Mouse (Mus musculus) A20 (cell line): ENCODE data around the gene Bach2.

Experiments used
- DNase-seq: peaks from one replicate; pipeline ENCODE4 v3.0.0-alpha.2; 2011; ENCODE audit warnings: low read depth, low spot score

The Bach2 gene

GRCm38 (mm10) chr4:32225191-32225590 lies 13.4 kb upstream of the Bach2 start:
- no peak for DNase-seq

GRCm38 (mm10) chr4:32227970-32228557 lies 10.5 kb upstream of the Bach2 start:
- DNase-seq = no peak

- DNase-seq = peak; percentile 84
Measured at GRCm38 (mm10) chr4:32229266-32229665, 9.3 kb upstream of the Bach2 start.

- DNase-seq = peak; percentile 83
Measured at GRCm38 (mm10) chr4:32231258-32232055, 7.1 kb upstream of the Bach2 start.

- no peak for DNase-seq
Measured at GRCm38 (mm10) chr4:32235920-32236705, 2.5 kb upstream of the Bach2 start.

GRCm38 (mm10) chr4:32238921-32239748 lies 531 bp downstream of the Bach2 start:
- peak; percentile 84 for DNase-seq

GRCm38 (mm10) chr4:32239749-32240131 lies 1.1 kb downstream of the Bach2 start:
- peak; percentile 85 for DNase-seq

- no peak for DNase-seq
Measured at GRCm38 (mm10) chr4:32240457-32241030, 1.9 kb downstream of the Bach2 start.

GRCm38 (mm10) chr4:32241351-32241980 lies 2.9 kb downstream of the Bach2 start:
- no peak for DNase-seq

GRCm38 (mm10) chr4:32242122-32242615 lies 3.6 kb downstream of the Bach2 start:
- DNase-seq = no peak

GRCm38 (mm10) chr4:32243458-32243857 lies 4.9 kb downstream of the Bach2 start:
- no peak for DNase-seq

GRCm38 (mm10) chr4:32244092-32244745 lies 5.6 kb downstream of the Bach2 start:
- DNase-seq = no peak

- DNase-seq = no peak
Measured at GRCm38 (mm10) chr4:32245586-32245985, 7.0 kb downstream of the Bach2 start.

GRCm38 (mm10) chr4:32246020-32246419 lies 7.4 kb downstream of the Bach2 start:
- DNase-seq = no peak

- DNase-seq = no peak
Measured at GRCm38 (mm10) chr4:32246801-32247200, 8.2 kb downstream of the Bach2 start.

- DNase-seq = no peak
Measured at GRCm38 (mm10) chr4:32247463-32248113, 9.0 kb downstream of the Bach2 start.

- DNase-seq = peak; percentile 93
Measured at GRCm38 (mm10) chr4:32248236-32248635, 9.6 kb downstream of the Bach2 start.

GRCm38 (mm10) chr4:32248990-32249393 lies 10.4 kb downstream of the Bach2 start:
- peak; percentile 84 for DNase-seq

- peak; percentile 79 for DNase-seq
Measured at GRCm38 (mm10) chr4:32249748-32250332, 11.2 kb downstream of the Bach2 start.
